Mouse (Mus musculus): Measurements from ENCODE around the gene Arhgap5. TPM values are rescaled to one million over a fixed set of nuclear protein-coding genes. Genes with fewer than 3 reads are reported as not detected.

Arhgap5 gene
- polyA plus RNA-seq, 1 experiment from 2014 or later = 44.0 TPM

GRCm38 (mm10) chr12:52497209-52497608, 6.6 kb upstream of the Arhgap5 start:
- peaks cover 1% of the 10 kb centered on the region for H3K4me1 ChIP-seq
- H3K36me3 ChIP-seq = no peaks in the 10 kb centered on the region
- H3K27me3 ChIP-seq (ENCODE audit: low read depth, poor library complexity, severe bottlenecking) = no peaks in the 10 kb centered on the region
- no peak overlapping the region for H3K27ac ChIP-seq (replicated peaks)
- 88% methylated on average over 3 of the region's 3 CpGs for WGBS
- DNase-seq (ENCODE audit: low spot score) = no peak
- no peaks in the 10 kb centered on the region for H3K9me3 ChIP-seq (replicated peaks)
- no peak overlapping the region for H3K4me3 ChIP-seq

DNA sequence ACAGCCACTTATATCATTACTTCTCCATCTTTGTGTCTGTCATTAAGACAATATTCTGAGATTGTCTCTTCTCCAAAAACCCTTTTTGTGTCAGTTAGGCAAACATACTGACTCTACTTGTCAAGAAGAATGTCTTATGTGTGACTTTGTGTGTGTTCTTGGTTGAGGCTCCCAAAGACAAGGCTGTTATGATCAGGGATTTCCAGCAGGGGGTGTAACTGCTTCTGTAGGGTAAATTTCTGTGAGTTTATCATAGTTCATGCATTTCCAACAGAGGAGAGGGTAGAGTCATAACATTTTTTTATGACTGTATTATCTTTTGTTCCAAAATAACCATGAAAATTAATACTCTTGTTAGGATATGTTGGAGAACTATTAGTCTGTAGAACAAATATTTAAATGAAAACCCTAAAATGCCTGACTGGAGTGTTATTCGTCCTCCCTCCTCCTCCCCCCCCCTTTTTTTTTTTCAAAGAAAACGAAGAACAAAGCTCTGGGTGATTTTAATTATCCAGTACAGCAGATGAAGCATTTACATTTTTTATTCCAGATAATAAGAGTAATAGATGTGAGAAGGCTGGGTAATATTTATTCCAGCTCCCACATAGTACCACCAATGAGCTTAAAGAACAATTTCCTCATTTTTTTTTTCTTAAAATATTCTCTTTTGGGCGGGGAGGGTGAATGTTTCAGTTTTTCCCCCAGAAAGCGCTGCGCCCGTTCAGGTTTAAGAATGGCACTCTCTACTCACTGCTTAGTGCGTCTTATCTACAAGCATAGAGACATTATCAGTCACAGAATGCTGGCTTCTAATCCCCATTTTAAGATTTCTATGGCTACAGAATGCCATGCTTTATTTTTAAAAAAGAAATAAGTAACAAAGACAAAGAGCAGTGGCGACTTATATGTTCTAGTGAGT, 2.6 kb upstream of the Arhgap5 start:
- Histone ChIP-seq H3K4me1 (peaks cover 23% of the 10 kb centered on the region), H3K27me3 (ENCODE audit: low read depth, poor library complexity, severe bottlenecking) (no peaks in the 10 kb centered on the region), H3K4me3 (no peak overlapping the region), H3K36me3 (no peaks in the 10 kb centered on the region), H3K27ac (replicated peaks) (no peak overlapping the region), H3K9me3 (replicated peaks) (no peaks in the 10 kb centered on the region)
- no peak for DNase-seq (ENCODE audit: low spot score)
- WGBS = 80% methylated on average over 8 of the region's 8 CpGs

GRCm38 (mm10) chr12:52502161-52502560, 1.6 kb upstream of the Arhgap5 start:
- H3K27me3 ChIP-seq (ENCODE audit: low read depth, poor library complexity, severe bottlenecking) = no peaks in the 10 kb centered on the region
- 0 out of 2 replicates have a peak overlapping the region, but pooled peaks have one; percentile 99 for H3K4me3 ChIP-seq
- peaks cover 29% of the 10 kb centered on the region for H3K4me1 ChIP-seq
- WGBS = 57% methylated on average over 3 of the region's 3 CpGs
- H3K9me3 ChIP-seq (replicated peaks) = no peaks in the 10 kb centered on the region
- no peak overlapping the region for H3K27ac ChIP-seq (replicated peaks)
- no peaks in the 10 kb centered on the region for H3K36me3 ChIP-seq
- DNase-seq (ENCODE audit: low spot score) = no peak

DNA sequence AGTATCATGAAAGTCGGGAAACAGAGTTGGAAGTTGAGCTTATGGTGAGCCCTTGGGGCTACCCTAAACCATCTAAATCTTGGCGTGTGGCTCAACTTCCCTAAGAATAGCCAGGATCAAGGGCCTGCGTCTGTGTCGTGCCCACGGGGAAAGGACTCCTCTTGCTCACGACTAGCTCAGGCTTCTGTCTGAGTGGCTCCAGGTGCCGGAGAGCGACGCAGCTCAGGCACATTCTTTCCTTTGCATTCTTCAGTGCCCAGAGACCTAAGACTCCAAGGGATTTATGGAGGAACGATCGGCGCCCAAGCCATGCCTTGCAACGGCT, 679 bp upstream of the Arhgap5 start:
- H3K9me3 ChIP-seq (replicated peaks) = no peaks in the 10 kb centered on the region
- peaks cover 29% of the 10 kb centered on the region for H3K4me1 ChIP-seq
- no peak for DNase-seq (ENCODE audit: low spot score)
- peak overlapping the region; percentile 100 for H3K27ac ChIP-seq (replicated peaks)
- peaks cover 8% of the 10 kb centered on the region; the same call in 1 of the 2 replicates for H3K36me3 ChIP-seq
- peak overlapping the region; percentile 99 for H3K4me3 ChIP-seq
- no peaks in the 10 kb centered on the region for H3K27me3 ChIP-seq (ENCODE audit: low read depth, poor library complexity, severe bottlenecking)
- WGBS = under 1% methylated on average over 13 of the region's 13 CpGs

DNA sequence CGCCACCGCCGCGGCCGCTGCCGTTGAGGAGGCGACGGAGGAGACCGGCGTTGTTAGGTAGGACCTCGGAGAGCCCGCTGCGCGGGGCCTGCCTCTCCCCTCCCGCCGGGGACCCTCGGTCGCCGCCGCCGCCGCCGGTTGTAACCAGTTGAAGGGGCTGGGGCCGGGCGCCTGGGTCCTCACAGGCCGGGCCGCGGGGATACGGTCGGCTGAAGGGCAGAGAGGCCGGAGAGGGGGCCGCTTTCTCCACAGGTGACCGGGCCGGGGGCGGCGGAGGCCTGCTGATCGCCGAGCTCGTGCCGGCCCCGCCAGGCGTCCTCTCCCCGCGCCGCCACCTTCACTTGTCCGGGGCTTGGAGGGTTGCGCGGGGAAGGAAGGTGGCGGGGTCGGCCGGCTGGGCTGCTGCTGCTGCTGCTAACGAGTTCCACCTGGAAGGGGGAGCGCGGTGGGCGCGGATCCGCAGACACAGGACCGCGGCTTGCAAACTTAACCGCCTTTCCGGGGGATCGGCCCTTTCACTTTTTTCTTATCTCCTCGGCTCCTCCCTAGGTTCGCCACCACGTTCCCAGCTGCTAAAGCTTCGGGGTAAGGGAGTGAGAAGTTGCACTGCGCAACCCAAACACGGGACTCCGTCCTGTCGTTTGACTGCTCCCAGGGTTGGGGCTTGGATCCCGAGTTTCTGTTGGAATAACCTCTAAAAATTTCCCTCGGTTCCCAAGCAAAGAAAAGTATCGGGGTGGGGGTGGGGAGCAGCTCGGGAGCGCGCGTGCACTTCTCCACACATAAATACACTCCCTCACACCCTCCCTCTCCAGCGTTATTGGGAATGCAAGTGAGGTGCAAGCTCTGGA, 784 bp downstream of the Arhgap5 start:
- peak overlapping the region; percentile 99 for H3K4me3 ChIP-seq
- H3K27ac ChIP-seq (replicated peaks) = peak overlapping the region; percentile 100
- H3K9me3 ChIP-seq (replicated peaks) = no peaks in the 10 kb centered on the region
- H3K4me1 ChIP-seq = peaks cover 29% of the 10 kb centered on the region
- under 1% methylated on average over 71 of the region's 78 CpGs for WGBS
- H3K27me3 ChIP-seq (ENCODE audit: low read depth, poor library complexity, severe bottlenecking) = no peaks in the 10 kb centered on the region
- H3K36me3 ChIP-seq = peaks cover 8% of the 10 kb centered on the region; the same call in 1 of the 2 replicates
- peak; percentile 73 for DNase-seq (ENCODE audit: low spot score)

- WGBS = 91% methylated on average over 2 of the region's 2 CpGs
- no peaks in the 10 kb centered on the region for H3K4me1 ChIP-seq
- peaks cover 23% of the 10 kb centered on the region for H3K36me3 ChIP-seq
- H3K27ac ChIP-seq (replicated peaks) = no peak overlapping the region
- H3K27me3 ChIP-seq (ENCODE audit: low read depth, poor library complexity, severe bottlenecking) = no peaks in the 10 kb centered on the region
- H3K9me3 ChIP-seq (replicated peaks) = no peaks in the 10 kb centered on the region
- DNase-seq (ENCODE audit: low spot score) = no peak
- no peak overlapping the region for H3K4me3 ChIP-seq
These were observed 20.9 kb downstream of the Arhgap5 start for GRCm38 (mm10) chr12:52524699-52525098.

- H3K9me3 ChIP-seq (replicated peaks) = no peaks in the 10 kb centered on the region
- DNase-seq (ENCODE audit: low spot score) = no peak
- H3K27ac ChIP-seq (replicated peaks) = no peak overlapping the region
- WGBS = 88% methylated on average over 1 of the region's 1 CpGs
- no peaks in the 10 kb centered on the region for H3K4me1 ChIP-seq
- no peak overlapping the region for H3K4me3 ChIP-seq
- no peaks in the 10 kb centered on the region for H3K27me3 ChIP-seq (ENCODE audit: low read depth, poor library complexity, severe bottlenecking)
- peaks cover 25% of the 10 kb centered on the region for H3K36me3 ChIP-seq
These were observed 21.7 kb downstream of the Arhgap5 start for GRCm38 (mm10) chr12:52525486-52525885.

DNA sequence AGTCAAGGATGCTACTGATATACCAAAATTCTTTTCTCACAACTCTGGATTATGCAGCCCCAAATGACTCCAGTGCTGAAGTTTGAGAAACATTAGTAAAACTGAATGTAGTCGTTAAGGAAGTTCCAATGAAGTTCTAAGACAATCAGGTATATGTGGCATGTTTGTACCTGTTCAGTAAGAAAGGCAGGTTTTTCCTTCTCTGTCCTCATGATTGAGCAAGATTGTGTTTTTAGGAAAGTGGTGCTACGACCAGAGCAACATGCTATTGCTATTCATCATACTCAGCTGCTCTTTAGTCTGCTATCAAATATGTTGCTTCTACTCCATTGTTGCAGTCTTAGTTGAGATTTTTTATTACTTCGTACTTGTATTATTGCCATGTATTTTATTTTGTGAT, 26.0 kb downstream of the Arhgap5 start:
- WGBS = 95% methylated on average over 3 of the region's 3 CpGs
- H3K4me3 ChIP-seq = no peak overlapping the region
- H3K27ac ChIP-seq (replicated peaks) = no peak overlapping the region
- DNase-seq (ENCODE audit: low spot score) = no peak
- H3K9me3 ChIP-seq (replicated peaks) = no peaks in the 10 kb centered on the region
- H3K27me3 ChIP-seq (ENCODE audit: low read depth, poor library complexity, severe bottlenecking) = no peaks in the 10 kb centered on the region
- no peaks in the 10 kb centered on the region for H3K4me1 ChIP-seq
- H3K36me3 ChIP-seq = peaks cover 24% of the 10 kb centered on the region

- no peak overlapping the region for H3K27ac ChIP-seq (replicated peaks)
- no peaks in the 10 kb centered on the region for H3K27me3 ChIP-seq (ENCODE audit: low read depth, poor library complexity, severe bottlenecking)
- no peaks in the 10 kb centered on the region for H3K9me3 ChIP-seq (replicated peaks)
- H3K4me1 ChIP-seq = no peaks in the 10 kb centered on the region
- H3K36me3 ChIP-seq = peaks cover 5% of the 10 kb centered on the region; the same call in 1 of the 2 replicates
- no peak overlapping the region for H3K4me3 ChIP-seq
- WGBS = 95% methylated on average over 4 of the region's 4 CpGs
- no peak for DNase-seq (ENCODE audit: low spot score)
These were observed 37.5 kb downstream of the Arhgap5 start for GRCm38 (mm10) chr12:52541294-52541693.

GRCm38 (mm10) chr12:52544532-52544931, 40.8 kb downstream of the Arhgap5 start:
- no peak overlapping the region for H3K27ac ChIP-seq (replicated peaks)
- no peak for DNase-seq (ENCODE audit: low spot score)
- H3K4me3 ChIP-seq = no peak overlapping the region
- no peaks in the 10 kb centered on the region for H3K9me3 ChIP-seq (replicated peaks)
- no peaks in the 10 kb centered on the region for H3K27me3 ChIP-seq (ENCODE audit: low read depth, poor library complexity, severe bottlenecking)
- H3K36me3 ChIP-seq = peaks cover 5% of the 10 kb centered on the region; the same call in 1 of the 2 replicates
- H3K4me1 ChIP-seq = no peaks in the 10 kb centered on the region
- 91% methylated on average over 3 of the region's 3 CpGs for WGBS

DNA sequence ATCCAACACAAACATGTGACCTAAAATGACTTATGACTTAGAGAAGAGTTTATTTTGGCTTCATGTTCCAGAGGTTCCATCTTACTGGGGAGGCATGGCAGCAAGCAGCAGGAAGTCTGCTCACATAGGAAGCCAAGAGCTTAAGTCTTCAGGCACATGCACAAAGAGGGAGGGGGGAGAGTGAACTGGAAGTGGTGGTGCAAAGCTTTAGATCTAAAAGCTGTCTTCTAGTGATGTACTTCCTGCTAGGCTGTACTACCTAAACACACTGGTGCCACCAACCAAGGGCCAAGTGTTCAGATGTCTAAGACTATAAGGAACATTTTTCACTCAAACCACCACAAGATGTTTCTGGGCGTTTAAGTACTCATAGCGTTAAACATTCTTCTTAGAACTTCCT, 48.3 kb downstream of the Arhgap5 start:
- DNase-seq (ENCODE audit: low spot score) = no peak
- WGBS = 99% methylated on average over 2 of the region's 2 CpGs
- Histone ChIP-seq H3K4me1 (no peaks in the 10 kb centered on the region), H3K36me3 (peaks cover 21% of the 10 kb centered on the region), H3K27ac (replicated peaks) (no peak overlapping the region), H3K27me3 (ENCODE audit: low read depth, poor library complexity, severe bottlenecking) (no peaks in the 10 kb centered on the region), H3K4me3 (no peak overlapping the region), H3K9me3 (replicated peaks) (no peaks in the 10 kb centered on the region)

- Histone ChIP-seq H3K27me3 (ENCODE audit: low read depth, poor library complexity, severe bottlenecking) (no peaks in the 10 kb centered on the region), H3K36me3 (peaks cover 29% of the 10 kb centered on the region), H3K9me3 (replicated peaks) (no peaks in the 10 kb centered on the region), H3K4me3 (no peak overlapping the region), H3K27ac (replicated peaks) (no peak overlapping the region), H3K4me1 (no peaks in the 10 kb centered on the region)
- DNase-seq (ENCODE audit: low spot score) = no peak
- 85% methylated on average over 3 of the region's 3 CpGs for WGBS
These were observed 51.6 kb downstream of the Arhgap5 start for GRCm38 (mm10) chr12:52555188-52555876.
